Mouse (Mus musculus): ENCODE data around the gene Rrp12. TPM values are rescaled to one million over a fixed set of nuclear protein-coding genes. Genes with fewer than 3 reads are reported as not detected.
A peak's percentile ranks its signal among the peaks of the same experiment; 100 is the strongest.

Gene Rrp12
- polyA plus RNA-seq, 1 experiment = 3.0 TPM

GRCm38 (mm10) chr19:41838808-41839207 lies 57.2 kb downstream of the Rrp12 start:
- no peaks in the 10 kb centered on the region for H3K36me3 ChIP-seq (ENCODE audit: control insufficient read depth, insufficient read depth, low read length)
- H3K4me1 ChIP-seq (ENCODE audit: control insufficient read depth, insufficient read depth, insufficient read length, low read length) = peaks cover 18% of the 10 kb centered on the region; the same call in 1 of the 2 replicates
- TF ChIP-seq CTCF (IDR thresholded peaks at IDR 0.05; ENCODE audit: extremely low read depth, insufficient read length, insufficient replicate concordance, low read depth, low read length) = no peak
- TF ChIP-seq POLR2A (IDR thresholded peaks at IDR 0.05; ENCODE audit: low read depth, low read length) = no peak
- H3K4me3 ChIP-seq (ENCODE audit: low read depth, low read length) = no peak overlapping the region
- H3K27ac ChIP-seq (ENCODE audit: insufficient read depth, low read depth, low read length) = peak overlapping the region; percentile 96
- 15% methylated on average over 6 of the region's 6 CpGs for WGBS
- no peaks in the 10 kb centered on the region for H3K27me3 ChIP-seq (ENCODE audit: control insufficient read depth, insufficient read depth, low read length)

- H3K27me3 ChIP-seq (ENCODE audit: control insufficient read depth, insufficient read depth, low read length) = no peaks in the 10 kb centered on the region
- peaks cover 20% of the 10 kb centered on the region; the same call in 1 of the 2 replicates for H3K4me1 ChIP-seq (ENCODE audit: control insufficient read depth, insufficient read depth, insufficient read length, low read length)
- peak overlapping the region; percentile 96 for H3K27ac ChIP-seq (ENCODE audit: insufficient read depth, low read depth, low read length)
- TF ChIP-seq POLR2A (IDR thresholded peaks at IDR 0.05; ENCODE audit: low read depth, low read length) (no peak), CTCF (IDR thresholded peaks at IDR 0.05; ENCODE audit: extremely low read depth, insufficient read length, insufficient replicate concordance, low read depth, low read length) (no peak)
- WGBS = 18% methylated on average over 4 of the region's 4 CpGs
- H3K36me3 ChIP-seq (ENCODE audit: control insufficient read depth, insufficient read depth, low read length) = no peaks in the 10 kb centered on the region
- peak overlapping the region; percentile 19; the same call in 1 of the 2 replicates for H3K4me3 ChIP-seq (ENCODE audit: low read depth, low read length)
Observed at GRCm38 (mm10) chr19:41837917-41838261, 58.1 kb downstream of the Rrp12 start.

- WGBS = 24% methylated on average over 9 of the region's 9 CpGs
- TF ChIP-seq POLR2A (IDR thresholded peaks at IDR 0.05; ENCODE audit: low read depth, low read length) (no peak), CTCF (IDR thresholded peaks at IDR 0.05; ENCODE audit: extremely low read depth, insufficient read length, insufficient replicate concordance, low read depth, low read length) (no peak)
- peak overlapping the region; percentile 96 for H3K27ac ChIP-seq (ENCODE audit: insufficient read depth, low read depth, low read length)
- no peaks in the 10 kb centered on the region for H3K36me3 ChIP-seq (ENCODE audit: control insufficient read depth, insufficient read depth, low read length)
- peak overlapping the region; percentile 19; the same call in 1 of the 2 replicates for H3K4me3 ChIP-seq (ENCODE audit: low read depth, low read length)
- H3K4me1 ChIP-seq (ENCODE audit: control insufficient read depth, insufficient read depth, insufficient read length, low read length) = peaks cover 23% of the 10 kb centered on the region; the same call in 1 of the 2 replicates
- no peaks in the 10 kb centered on the region for H3K27me3 ChIP-seq (ENCODE audit: control insufficient read depth, insufficient read depth, low read length)
Observed at GRCm38 (mm10) chr19:41837194-41837916, 58.6 kb downstream of the Rrp12 start.

- H3K27ac ChIP-seq (ENCODE audit: insufficient read depth, low read depth, low read length) = peak overlapping the region; percentile 96; the same call in 1 of the 2 replicates
- no peaks in the 10 kb centered on the region for H3K36me3 ChIP-seq (ENCODE audit: control insufficient read depth, insufficient read depth, low read length)
- WGBS = 29% methylated on average over 3 of the region's 3 CpGs
- H3K4me1 ChIP-seq (ENCODE audit: control insufficient read depth, insufficient read depth, insufficient read length, low read length) = peaks cover 23% of the 10 kb centered on the region; the same call in 1 of the 2 replicates
- no peak overlapping the region for H3K4me3 ChIP-seq (ENCODE audit: low read depth, low read length)
- H3K27me3 ChIP-seq (ENCODE audit: control insufficient read depth, insufficient read depth, low read length) = no peaks in the 10 kb centered on the region
- no peak for TF ChIP-seq CTCF (IDR thresholded peaks at IDR 0.05; ENCODE audit: extremely low read depth, insufficient read length, insufficient replicate concordance, low read depth, low read length)
- no peak for TF ChIP-seq POLR2A (IDR thresholded peaks at IDR 0.05; ENCODE audit: low read depth, low read length)
Observed at GRCm38 (mm10) chr19:41836719-41837118, 59.3 kb downstream of the Rrp12 start.

- Histone ChIP-seq H3K27me3 (ENCODE audit: control insufficient read depth, insufficient read depth, low read length) (no peaks in the 10 kb centered on the region), H3K4me3 (ENCODE audit: low read depth, low read length) (no peak overlapping the region; the same call in 1 of the 2 replicates), H3K36me3 (ENCODE audit: control insufficient read depth, insufficient read depth, low read length) (no peaks in the 10 kb centered on the region), H3K4me1 (ENCODE audit: control insufficient read depth, insufficient read depth, insufficient read length, low read length) (peaks cover 16% of the 10 kb centered on the region), H3K27ac (ENCODE audit: insufficient read depth, low read depth, low read length) (peak overlapping the region; percentile 96)
- no peak for TF ChIP-seq CTCF (IDR thresholded peaks at IDR 0.05; ENCODE audit: extremely low read depth, insufficient read length, insufficient replicate concordance, low read depth, low read length)
- peak; percentile 49 for TF ChIP-seq POLR2A (IDR thresholded peaks at IDR 0.05; ENCODE audit: low read depth, low read length)
- 2% methylated on average over 6 of the region's 6 CpGs for WGBS
Observed at GRCm38 (mm10) chr19:41835816-41836215, 60.2 kb downstream of the Rrp12 start.

GRCm38 (mm10) chr19:41835407-41835806 lies 60.6 kb downstream of the Rrp12 start:
- WGBS = 56% methylated on average over 6 of the region's 6 CpGs
- Histone ChIP-seq H3K27me3 (ENCODE audit: control insufficient read depth, insufficient read depth, low read length) (no peaks in the 10 kb centered on the region), H3K4me1 (ENCODE audit: control insufficient read depth, insufficient read depth, insufficient read length, low read length) (peaks cover 15% of the 10 kb centered on the region), H3K4me3 (ENCODE audit: low read depth, low read length) (no peak overlapping the region), H3K27ac (ENCODE audit: insufficient read depth, low read depth, low read length) (peak overlapping the region; percentile 60), H3K36me3 (ENCODE audit: control insufficient read depth, insufficient read depth, low read length) (no peaks in the 10 kb centered on the region)
- no peak for TF ChIP-seq CTCF (IDR thresholded peaks at IDR 0.05; ENCODE audit: extremely low read depth, insufficient read length, insufficient replicate concordance, low read depth, low read length)
- TF ChIP-seq POLR2A (IDR thresholded peaks at IDR 0.05; ENCODE audit: low read depth, low read length) = no peak

GRCm38 (mm10) chr19:41832501-41833201 lies 63.3 kb downstream of the Rrp12 start:
- no peak overlapping the region for H3K27ac ChIP-seq (ENCODE audit: insufficient read depth, low read depth, low read length)
- 48% methylated on average over 13 of the region's 13 CpGs for WGBS
- H3K4me1 ChIP-seq (ENCODE audit: control insufficient read depth, insufficient read depth, insufficient read length, low read length) = peaks cover 15% of the 10 kb centered on the region
- TF ChIP-seq POLR2A (IDR thresholded peaks at IDR 0.05; ENCODE audit: low read depth, low read length) (no peak), CTCF (IDR thresholded peaks at IDR 0.05; ENCODE audit: extremely low read depth, insufficient read length, insufficient replicate concordance, low read depth, low read length) (no peak)
- H3K36me3 ChIP-seq (ENCODE audit: control insufficient read depth, insufficient read depth, low read length) = no peaks in the 10 kb centered on the region
- peak overlapping the region; percentile 26 for H3K4me3 ChIP-seq (ENCODE audit: low read depth, low read length)
- no peaks in the 10 kb centered on the region for H3K27me3 ChIP-seq (ENCODE audit: control insufficient read depth, insufficient read depth, low read length)

All from small intestine, adult 2 months (tissue).